Mouse (Mus musculus): ENCODE measurements around the gene Olfr281. TPM values are rescaled to one million over a fixed set of nuclear protein-coding genes. Genes with fewer than 3 reads are reported as not detected.
"Not testable (repeated sequence)": the region's sequence is repeated elsewhere in the genome, so short reads cannot be mapped to it uniquely, and the experiment has no call there.

The Olfr281 gene
- total and polyA plus RNA-seq, 3 experiments, result 0.11 TPM; not detected in 2

GRCm38 (mm10) chr15:98418096-98418495 lies 34.3 kb upstream of the Olfr281 start:
- no peak for DNase-seq (ENCODE audit: low spot score)

DNA sequence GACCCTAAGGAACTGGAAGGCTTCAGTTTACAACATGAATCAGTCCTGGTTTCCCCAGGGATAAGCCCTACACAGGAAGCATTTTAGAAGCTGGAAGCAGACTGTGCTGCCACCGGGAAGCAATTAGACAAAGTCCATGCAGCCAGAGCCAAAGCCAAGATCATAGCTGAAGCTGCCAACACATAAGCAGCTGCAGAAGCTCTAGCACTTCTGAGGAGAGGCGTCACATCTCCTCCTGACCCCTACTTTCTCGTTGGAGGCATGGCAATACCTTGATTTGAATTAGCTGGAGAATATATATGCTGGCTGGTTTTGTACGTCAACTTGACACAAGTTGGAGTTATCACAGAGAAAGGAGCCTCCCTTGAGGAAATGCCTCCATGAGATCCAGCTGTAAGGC lies 31.5 kb upstream of the Olfr281 start:
- ATAC-seq (ENCODE audit: extremely low read depth, insufficient number of reproducible peaks, low FRiP score, poor library complexity, severe bottlenecking), result no peak
- DNase-seq (ENCODE audit: low spot score), result no peak
- no peaks in the 10 kb centered on the region for H3K9me3 ChIP-seq (replicated peaks)
- H3K4me1 ChIP-seq (ENCODE audit: insufficient read depth, low read depth, low read length), result no peaks in the 10 kb centered on the region
- no peak overlapping the region for H3K4me3 ChIP-seq (ENCODE audit: low read depth, low read length)
- peaks cover 5% of the 10 kb centered on the region; the same call in 1 of the 2 replicates for H3K27me3 ChIP-seq (ENCODE audit: insufficient read depth, low read length)
- no peaks in the 10 kb centered on the region for H3K36me3 ChIP-seq (replicated peaks)
- TF ChIP-seq GATA2 (IDR thresholded peaks at IDR 0.05; ENCODE audit: borderline replicate concordance, low read depth, low read length), result no peak
- no peak for TF ChIP-seq POLR2AphosphoS5 (IDR thresholded peaks at IDR 0.05; ENCODE audit: insufficient replicate concordance, low read depth, low read length)
- no peak for TF ChIP-seq TAL1 (conservative IDR thresholded peaks at IDR 0.05; ENCODE audit: low read depth, low read length)
- TF ChIP-seq CTCF (IDR thresholded peaks at IDR 0.05; ENCODE audit: low read depth, low read length), result no peak
- no peak for TF ChIP-seq GATA1 (IDR thresholded peaks at IDR 0.05; ENCODE audit: borderline replicate concordance, low read length)

More at GRCm38 (mm10) chr15:98418096-98418495, 34.3 kb upstream of the Olfr281 start:
- Histone ChIP-seq H3K36me3 (replicated peaks) (no peaks in the 10 kb centered on the region), H3K27me3 (ENCODE audit: insufficient read depth, low read length) (no peaks in the 10 kb centered on the region), H3K4me1 (ENCODE audit: insufficient read depth, low read depth, low read length) (no peaks in the 10 kb centered on the region), H3K4me3 (ENCODE audit: low read depth, low read length) (no peak overlapping the region), H3K9me3 (replicated peaks) (no peaks in the 10 kb centered on the region)
- no peak for ATAC-seq (ENCODE audit: extremely low read depth, insufficient number of reproducible peaks, low FRiP score, poor library complexity, severe bottlenecking)
- TF ChIP-seq GATA2 (IDR thresholded peaks at IDR 0.05; ENCODE audit: borderline replicate concordance, low read depth, low read length) (no peak), CTCF (IDR thresholded peaks at IDR 0.05; ENCODE audit: low read depth, low read length) (no peak), TAL1 (conservative IDR thresholded peaks at IDR 0.05; ENCODE audit: low read depth, low read length) (no peak), GATA1 (IDR thresholded peaks at IDR 0.05; ENCODE audit: borderline replicate concordance, low read length) (no peak), POLR2AphosphoS5 (IDR thresholded peaks at IDR 0.05; ENCODE audit: insufficient replicate concordance, low read depth, low read length) (no peak)

DNA sequence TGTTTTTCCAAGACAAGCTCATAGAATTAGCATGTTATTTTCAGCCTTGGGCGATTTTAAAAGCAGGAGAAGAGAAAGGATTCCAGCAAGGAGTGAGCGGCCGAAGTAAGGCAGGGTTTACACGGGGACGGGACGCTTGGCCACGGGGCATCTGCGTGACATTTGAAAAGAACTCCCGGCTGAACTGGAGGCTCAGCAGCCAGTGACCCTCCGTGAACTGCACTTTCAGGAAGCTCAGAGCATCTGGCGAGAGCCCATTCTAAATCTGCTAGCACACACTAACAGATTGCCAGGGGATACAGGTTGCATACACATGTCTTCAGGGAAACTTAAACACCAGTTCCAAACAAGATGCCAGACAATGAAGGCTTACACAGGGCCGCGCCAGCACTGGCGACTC lies 28.1 kb upstream of the Olfr281 start:
- DNase-seq (ENCODE audit: low spot score), result no peak
- no peak overlapping the region for H3K4me3 ChIP-seq (ENCODE audit: low read depth, low read length)
- no peaks in the 10 kb centered on the region for H3K9me3 ChIP-seq (replicated peaks)
- H3K27me3 ChIP-seq (ENCODE audit: insufficient read depth, low read length), result peaks cover 5% of the 10 kb centered on the region; the same call in 1 of the 2 replicates
- no peaks in the 10 kb centered on the region for H3K36me3 ChIP-seq (replicated peaks)
- H3K4me1 ChIP-seq (ENCODE audit: insufficient read depth, low read depth, low read length), result no peaks in the 10 kb centered on the region
- TF ChIP-seq GATA1 (IDR thresholded peaks at IDR 0.05; ENCODE audit: borderline replicate concordance, low read length) (no peak), TAL1 (conservative IDR thresholded peaks at IDR 0.05; ENCODE audit: low read depth, low read length) (no peak), POLR2AphosphoS5 (IDR thresholded peaks at IDR 0.05; ENCODE audit: insufficient replicate concordance, low read depth, low read length) (no peak), GATA2 (IDR thresholded peaks at IDR 0.05; ENCODE audit: borderline replicate concordance, low read depth, low read length) (no peak)
- ATAC-seq (ENCODE audit: extremely low read depth, insufficient number of reproducible peaks, low FRiP score, poor library complexity, severe bottlenecking), result no peak

DNA sequence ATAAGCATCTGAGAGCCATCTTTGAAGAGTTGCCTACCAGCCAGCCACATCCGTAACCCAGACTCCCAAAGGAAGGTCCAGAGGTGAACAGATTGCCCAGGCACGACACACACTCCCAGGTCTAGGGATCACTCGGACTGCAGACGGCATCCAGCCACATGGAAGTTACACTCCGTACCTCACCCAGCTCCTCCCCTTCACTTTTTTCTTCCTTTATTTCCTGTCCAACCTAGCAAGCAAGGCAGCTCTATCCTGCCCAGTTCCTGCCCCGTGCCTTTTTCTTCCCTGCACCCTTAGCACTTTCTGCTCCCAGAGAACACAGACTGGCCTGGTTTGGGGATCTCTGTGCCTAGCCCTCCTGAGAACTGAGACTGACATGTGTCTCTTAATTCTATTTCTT lies 27.6 kb upstream of the Olfr281 start:
- Histone ChIP-seq H3K27me3 (ENCODE audit: insufficient read depth, low read length) (peaks cover 5% of the 10 kb centered on the region; the same call in 1 of the 2 replicates), H3K36me3 (replicated peaks) (no peaks in the 10 kb centered on the region), H3K9me3 (replicated peaks) (no peaks in the 10 kb centered on the region), H3K4me3 (ENCODE audit: low read depth, low read length) (no peak overlapping the region), H3K4me1 (ENCODE audit: insufficient read depth, low read depth, low read length) (no peaks in the 10 kb centered on the region)
- DNase-seq (ENCODE audit: low spot score) (no peak), ATAC-seq (ENCODE audit: extremely low read depth, insufficient number of reproducible peaks, low FRiP score, poor library complexity, severe bottlenecking) (no peak)
- TF ChIP-seq GATA2 (IDR thresholded peaks at IDR 0.05; ENCODE audit: borderline replicate concordance, low read depth, low read length) (no peak), CTCF (IDR thresholded peaks at IDR 0.05; ENCODE audit: low read depth, low read length) (no peak), POLR2AphosphoS5 (IDR thresholded peaks at IDR 0.05; ENCODE audit: insufficient replicate concordance, low read depth, low read length) (no peak), TAL1 (conservative IDR thresholded peaks at IDR 0.05; ENCODE audit: low read depth, low read length) (no peak), GATA1 (IDR thresholded peaks at IDR 0.05; ENCODE audit: borderline replicate concordance, low read length) (no peak)

DNA sequence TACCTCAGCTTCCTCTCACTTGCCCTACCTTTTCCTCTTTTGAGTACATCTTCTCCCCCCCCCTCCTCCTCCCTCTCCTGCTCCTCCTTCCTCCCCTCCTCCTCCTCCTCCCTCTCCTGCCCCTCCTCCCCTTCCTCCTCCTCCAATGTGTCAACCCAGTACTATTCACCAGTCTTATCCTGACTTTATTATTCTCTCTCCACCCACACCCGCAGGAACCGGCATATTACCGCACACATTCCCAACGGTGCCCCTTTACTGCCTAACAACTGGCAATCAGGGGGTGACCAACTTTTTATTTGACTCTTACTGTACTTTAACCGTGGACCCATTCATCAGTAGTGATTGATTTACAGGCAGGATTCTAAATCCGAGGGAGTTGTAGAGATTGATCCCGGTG lies 27.2 kb upstream of the Olfr281 start:
- Histone ChIP-seq H3K27me3 (ENCODE audit: insufficient read depth, low read length) (peaks cover 5% of the 10 kb centered on the region; the same call in 1 of the 2 replicates), H3K36me3 (replicated peaks) (no peaks in the 10 kb centered on the region), H3K4me1 (ENCODE audit: insufficient read depth, low read depth, low read length) (no peaks in the 10 kb centered on the region), H3K4me3 (ENCODE audit: low read depth, low read length) (no peak overlapping the region), H3K9me3 (replicated peaks) (no peaks in the 10 kb centered on the region)
- DNase-seq (ENCODE audit: low spot score), result no peak
- TF ChIP-seq GATA2 (IDR thresholded peaks at IDR 0.05; ENCODE audit: borderline replicate concordance, low read depth, low read length) (no peak), TAL1 (conservative IDR thresholded peaks at IDR 0.05; ENCODE audit: low read depth, low read length) (no peak), POLR2AphosphoS5 (IDR thresholded peaks at IDR 0.05; ENCODE audit: insufficient replicate concordance, low read depth, low read length) (no peak), CTCF (IDR thresholded peaks at IDR 0.05; ENCODE audit: low read depth, low read length) (no peak), GATA1 (IDR thresholded peaks at IDR 0.05; ENCODE audit: borderline replicate concordance, low read length) (no peak)
- no peak for ATAC-seq (ENCODE audit: extremely low read depth, insufficient number of reproducible peaks, low FRiP score, poor library complexity, severe bottlenecking)

- not testable (repeated sequence) for H3K36me3 ChIP-seq (replicated peaks); H3K27me3 ChIP-seq (ENCODE audit: insufficient read depth, low read length); H3K9me3 ChIP-seq (replicated peaks); H3K4me3 ChIP-seq (ENCODE audit: low read depth, low read length); DNase-seq (ENCODE audit: low spot score); H3K4me1 ChIP-seq (ENCODE audit: insufficient read depth, low read depth, low read length); ATAC-seq (ENCODE audit: extremely low read depth, insufficient number of reproducible peaks, low FRiP score, poor library complexity, severe bottlenecking)
Measured at GRCm38 (mm10) chr15:98430925-98431324, 21.5 kb upstream of the Olfr281 start, which contains the start of gene Olfr282. Olfr282 (plus strand) TSS chr15:98431225.

DNA sequence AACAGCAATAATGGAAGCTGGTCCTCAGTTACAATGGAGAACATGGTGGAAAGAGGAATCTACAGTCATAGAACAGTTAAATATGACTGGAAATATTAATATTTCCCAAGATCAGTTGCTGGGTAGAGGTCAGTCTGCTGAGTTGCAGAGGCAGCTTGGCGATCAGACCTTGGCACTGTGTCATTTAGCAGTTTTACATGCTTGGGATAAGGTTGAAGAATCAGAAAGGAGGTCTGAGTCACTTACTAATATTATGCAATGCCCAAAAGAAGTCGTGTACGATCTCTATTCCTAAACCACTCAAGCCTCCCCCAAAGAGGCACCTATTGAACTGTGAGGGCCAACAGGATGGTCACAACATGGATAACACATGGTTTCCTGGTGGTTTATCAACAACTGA lies 7.8 kb upstream of the Olfr281 start:
- Histone ChIP-seq H3K4me1 (ENCODE audit: insufficient read depth, low read depth, low read length) (no peaks in the 10 kb centered on the region), H3K4me3 (ENCODE audit: low read depth, low read length) (no peak overlapping the region), H3K27me3 (ENCODE audit: insufficient read depth, low read length) (no peaks in the 10 kb centered on the region), H3K36me3 (replicated peaks) (no peaks in the 10 kb centered on the region), H3K9me3 (replicated peaks) (no peaks in the 10 kb centered on the region)
- ATAC-seq (ENCODE audit: extremely low read depth, insufficient number of reproducible peaks, low FRiP score, poor library complexity, severe bottlenecking) (no peak), DNase-seq (ENCODE audit: low spot score) (no peak)
- TF ChIP-seq POLR2AphosphoS5 (IDR thresholded peaks at IDR 0.05; ENCODE audit: insufficient replicate concordance, low read depth, low read length) (no peak), GATA1 (IDR thresholded peaks at IDR 0.05; ENCODE audit: borderline replicate concordance, low read length) (no peak), TAL1 (conservative IDR thresholded peaks at IDR 0.05; ENCODE audit: low read depth, low read length) (no peak), CTCF (IDR thresholded peaks at IDR 0.05; ENCODE audit: low read depth, low read length) (no peak), GATA2 (IDR thresholded peaks at IDR 0.05; ENCODE audit: borderline replicate concordance, low read depth, low read length) (no peak)

Measured in G1E (cell line).